Mouse (Mus musculus) lung, postnatal 0 days (tissue): Measurements from ENCODE around the gene Ptpn21. TPM values are rescaled to one million over a fixed set of nuclear protein-coding genes. Genes with fewer than 3 reads are reported as not detected.
A peak's percentile ranks its signal among the peaks of the same experiment; 100 is the strongest.

Experiments
- ATAC-seq: fragments of 200-750 bp; cut with Nextera tagmentation; 2 replicates; pipeline ENCODE4 v1.8.0; 2017; ENCODE audit warnings: moderate library complexity
- DNase-seq: peaks from one replicate; pipeline ENCODE4 v3.0.0-alpha.2; 2016; ENCODE audit warnings: low spot score
- H3K27ac ChIP-seq: fragments of 300-500 bp; sonication (generic); 2 replicates; pipeline ENCODE4 v1.5.1; 2014; ENCODE audit warnings: antibody characterized with exemption, mild to moderate bottlenecking, low read length, mixed read lengths
- H3K27me3 ChIP-seq: fragments of 300-500 bp; sonication (generic); replicated peaks from 2 replicates; pipeline ENCODE4 v1.6.1; 2014; ENCODE audit warnings: low read length, mixed read lengths; ENCODE audit not compliant: insufficient read depth
- H3K36me3 ChIP-seq: fragments of 300-500 bp; sonication (generic); 2 replicates; pipeline ENCODE4 v1.6.1; 2014; ENCODE audit warnings: low read length, mixed read lengths; ENCODE audit not compliant: insufficient read depth
- H3K4me1 ChIP-seq: fragments of 300-500 bp; sonication (generic); 2 replicates; pipeline ENCODE4 v1.6.1; 2014; ENCODE audit warnings: antibody characterized with exemption, low read depth, low read length, mixed read lengths; ENCODE audit not compliant: insufficient read depth
- H3K4me2 ChIP-seq: fragments of 300-500 bp; sonication (generic); replicated peaks from 2 replicates; pipeline ENCODE4 v1.6.1; 2014; ENCODE audit warnings: low read depth, mild to moderate bottlenecking, low read length, moderate library complexity, mixed read lengths
- H3K4me3 ChIP-seq: fragments of 300-500 bp; sonication (generic); 2 replicates; pipeline ENCODE4 v1.5.1; 2014; ENCODE audit warnings: low read depth, low read length
- H3K9ac ChIP-seq: fragments of 300-500 bp; sonication (generic); replicated peaks from 2 replicates; pipeline ENCODE4 v1.6.1; 2014; ENCODE audit warnings: low read depth, mild to moderate bottlenecking
- H3K9me3 ChIP-seq: fragments of 300-500 bp; sonication (generic); 2 replicates; pipeline ENCODE4 v1.6.1; 2016; ENCODE audit warnings: low read length, mixed read lengths
- CTCF ChIP-seq: IDR thresholded peaks from 2 replicates; pipeline ENCODE4 v1.5.1; 2016; ENCODE audit warnings: antibody characterized with exemption, mild to moderate bottlenecking
- EP300 ChIP-seq: IDR thresholded peaks from 2 replicates; pipeline ENCODE4 v1.6.1; 2016; ENCODE audit warnings: antibody characterized with exemption, mild to moderate bottlenecking, control low read depth
- WGBS: fragments of 180-500 bp; shearing (Covaris S2); extraction: QIAGEN DNeasy Blood & Tissue Kit; methylation state at CpG from one replicate; pipeline ENCODE4 v1.1.7; 2014; 5-methylcytosine and 5-hydroxymethylcytosine counted together
- polyA plus RNA-seq: library from polyadenylated mRNA; unstranded; fragments of >200 nt; fragmentation: Nextera tagmentation; extraction: Ambion mirVana; gene quantifications from 2 replicates; pipeline ENCODE4 v1.2.1, GENCODE M21; 2015

Ptpn21 gene
- polyA plus RNA-seq, 1 experiment from 2014 or later, result 10.0 TPM

DNA sequence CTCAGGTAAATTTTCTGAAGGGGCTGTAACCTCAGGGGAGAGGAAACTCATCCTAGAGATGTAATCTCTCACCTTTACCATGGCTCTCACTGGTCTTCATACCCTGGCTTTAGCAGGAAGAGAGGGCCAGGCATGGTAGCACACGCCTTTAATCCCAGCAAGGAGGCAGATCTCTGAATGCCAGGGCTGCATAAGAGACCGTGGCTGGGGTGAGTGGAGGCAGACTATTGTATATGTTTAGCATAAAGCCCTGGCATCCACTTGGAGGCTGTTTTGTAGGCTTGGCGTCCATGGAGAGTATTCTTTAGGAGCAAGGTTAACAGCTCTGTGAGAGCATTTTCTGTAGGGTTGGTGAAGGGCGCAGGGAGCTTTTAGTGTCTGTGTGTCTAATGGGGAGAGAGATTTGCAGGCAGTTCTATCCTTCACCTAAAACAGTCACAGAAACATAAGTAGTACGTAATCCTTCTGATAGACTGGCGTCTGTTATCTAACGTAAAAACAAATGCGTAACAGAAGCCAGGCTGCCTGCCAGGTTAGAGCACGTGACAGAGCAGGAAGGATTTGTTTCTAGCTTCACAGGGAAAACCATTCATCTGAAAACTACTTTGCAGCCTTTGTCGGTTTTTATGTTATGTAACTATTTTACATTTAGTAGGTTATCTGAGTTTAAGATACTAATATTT lies 68.9 kb downstream of the Ptpn21 start:
- H3K4me3 ChIP-seq, result no peak overlapping the region
- no peaks in the 10 kb centered on the region for H3K36me3 ChIP-seq
- no peaks in the 10 kb centered on the region for H3K27me3 ChIP-seq
- no peaks in the 10 kb centered on the region for H3K9me3 ChIP-seq
- DNase-seq, result peak; percentile 66
- H3K4me1 ChIP-seq, result no peaks in the 10 kb centered on the region
- WGBS, result 41% methylated on average over 10 of the region's 10 CpGs
- peak; percentile 69 for ATAC-seq
- H3K4me2 ChIP-seq, result no peak overlapping the region
- TF ChIP-seq EP300 (no peak), CTCF (no peak)
- no peak overlapping the region for H3K27ac ChIP-seq
- H3K9ac ChIP-seq, result no peak overlapping the region

DNA sequence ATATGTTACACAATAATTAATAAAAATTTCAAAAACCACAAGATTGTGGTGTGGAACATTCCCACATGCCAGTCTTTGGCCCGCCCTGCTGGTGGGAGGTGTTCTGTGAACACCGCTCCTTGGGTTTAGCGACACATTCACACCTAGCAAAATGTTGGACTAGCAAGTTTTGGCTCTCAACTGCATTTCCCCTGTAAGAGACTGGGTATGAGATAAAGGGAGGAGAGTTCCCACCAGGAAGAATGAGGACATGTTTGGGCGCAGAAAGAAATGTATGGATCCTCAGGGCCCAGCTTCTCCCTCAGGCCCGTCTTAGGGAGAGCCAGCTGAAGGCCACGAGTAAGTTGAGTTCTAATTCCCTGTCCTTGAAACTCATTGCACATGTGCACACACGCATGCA lies 74.6 kb downstream of the Ptpn21 start:
- TF ChIP-seq EP300 (no peak), CTCF (no peak)
- ATAC-seq (no peak), DNase-seq (no peak)
- H3K27me3 ChIP-seq, result no peaks in the 10 kb centered on the region
- H3K9ac ChIP-seq, result no peak overlapping the region
- H3K4me3 ChIP-seq, result no peak overlapping the region
- H3K4me2 ChIP-seq, result no peak overlapping the region
- H3K4me1 ChIP-seq, result no peaks in the 10 kb centered on the region
- 94% methylated on average over 7 of the region's 7 CpGs for WGBS
- H3K27ac ChIP-seq, result no peak overlapping the region
- no peaks in the 10 kb centered on the region for H3K36me3 ChIP-seq
- no peaks in the 10 kb centered on the region for H3K9me3 ChIP-seq

DNA sequence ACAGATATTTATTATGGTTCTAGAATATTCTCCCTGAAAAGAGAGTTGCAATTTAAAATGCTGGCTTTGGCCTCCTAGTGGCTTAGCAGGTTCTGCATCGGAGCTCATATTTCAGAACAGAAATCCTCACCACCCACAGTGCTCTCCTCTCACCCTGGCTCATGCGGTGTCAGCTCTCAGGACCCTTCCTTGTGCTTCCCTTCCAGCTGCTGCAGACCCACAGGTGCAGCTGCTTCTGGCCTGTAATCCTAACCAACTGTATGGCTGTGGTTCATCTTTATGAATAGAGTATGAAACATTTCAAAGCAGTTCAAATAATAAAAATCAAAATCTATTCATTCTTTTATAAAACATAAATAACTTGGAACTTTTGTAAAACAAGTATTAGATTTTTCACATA lies 80.3 kb downstream of the Ptpn21 start:
- TF ChIP-seq EP300, result no peak
- TF ChIP-seq CTCF, result no peak
- no peak overlapping the region for H3K4me2 ChIP-seq
- ATAC-seq (no peak), DNase-seq (no peak)
- H3K4me3 ChIP-seq, result no peak overlapping the region
- no peak overlapping the region for H3K27ac ChIP-seq
- H3K9ac ChIP-seq, result no peak overlapping the region
- H3K36me3 ChIP-seq, result no peaks in the 10 kb centered on the region
- no peaks in the 10 kb centered on the region for H3K9me3 ChIP-seq
- no peaks in the 10 kb centered on the region for H3K27me3 ChIP-seq
- H3K4me1 ChIP-seq, result no peaks in the 10 kb centered on the region
- 67% methylated on average over 2 of the region's 2 CpGs for WGBS

DNA sequence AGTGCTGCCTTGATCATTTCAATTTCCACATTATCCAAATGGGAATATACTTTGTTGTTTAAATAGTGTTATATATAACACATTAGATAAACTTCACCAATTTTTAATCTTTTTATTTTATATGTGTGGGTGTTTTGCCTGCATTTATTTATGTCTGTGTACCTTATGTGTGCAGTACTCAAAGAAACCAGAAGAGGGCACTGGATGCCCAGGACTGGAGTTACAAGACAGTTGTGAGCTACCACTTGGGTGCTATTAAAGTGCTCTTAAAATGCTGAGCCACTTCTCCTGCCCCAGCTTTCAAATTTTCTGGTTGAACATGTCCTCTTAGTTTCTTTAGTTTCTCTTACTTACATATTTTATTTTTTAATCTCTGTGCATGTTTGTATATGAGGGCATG lies 92.4 kb downstream of the Ptpn21 start:
- Histone ChIP-seq H3K27me3 (no peaks in the 10 kb centered on the region), H3K9ac (no peak overlapping the region), H3K9me3 (no peaks in the 10 kb centered on the region), H3K27ac (no peak overlapping the region), H3K36me3 (no peaks in the 10 kb centered on the region), H3K4me3 (no peak overlapping the region), H3K4me2 (no peak overlapping the region), H3K4me1 (no peaks in the 10 kb centered on the region)
- no peak for DNase-seq
- ATAC-seq, result no peak
- no peak for TF ChIP-seq EP300
- peak; percentile 12; the same call in 1 of the 2 replicates for TF ChIP-seq CTCF

DNA sequence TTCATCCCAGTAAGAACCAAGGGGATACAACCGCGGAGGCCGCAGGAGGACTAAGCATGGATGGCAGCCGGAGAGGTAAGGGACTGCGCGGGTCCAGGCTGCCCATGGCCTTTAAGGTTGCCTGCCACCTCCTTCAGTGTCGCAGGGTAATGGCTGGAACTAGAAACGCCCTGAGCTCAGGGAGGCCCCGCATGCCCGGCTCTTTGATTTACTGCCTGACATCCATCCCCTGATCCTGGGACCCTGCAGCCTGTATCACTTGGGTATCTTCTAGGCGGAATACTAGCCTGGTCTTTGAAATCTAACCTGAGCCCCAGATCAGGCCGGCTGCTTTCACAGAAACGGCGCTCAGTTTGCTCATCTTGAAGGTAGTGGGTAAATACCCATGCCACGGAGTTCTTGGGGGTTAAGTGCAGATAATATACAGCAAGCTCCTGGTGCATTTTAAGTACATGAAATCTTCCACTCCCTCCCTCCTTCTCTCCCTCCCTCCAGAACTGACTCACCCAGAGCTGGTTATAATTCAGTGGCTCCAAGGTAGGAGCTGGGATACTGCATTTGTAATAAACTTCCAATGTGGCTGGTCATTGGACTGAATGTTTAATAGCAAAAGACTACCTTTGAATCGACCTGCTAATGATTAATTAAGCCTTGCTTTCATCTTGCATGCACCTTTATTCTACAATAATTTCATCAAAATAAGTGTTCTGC lies 108.8 kb downstream of the Ptpn21 start:
- Histone ChIP-seq H3K4me2 (peak overlapping the region; percentile 75), H3K9ac (peak overlapping the region; percentile 52), H3K9me3 (no peaks in the 10 kb centered on the region), H3K4me1 (no peaks in the 10 kb centered on the region; the same call in 1 of the 2 replicates), H3K27ac (no peak overlapping the region), H3K27me3 (no peaks in the 10 kb centered on the region), H3K36me3 (no peaks in the 10 kb centered on the region), H3K4me3 (peak overlapping the region; percentile 83)
- DNase-seq (peak; percentile 12), ATAC-seq (peak; percentile 85)
- WGBS, result 2% methylated on average over 16 of the region's 16 CpGs
- no peak for TF ChIP-seq EP300
- no peak for TF ChIP-seq CTCF

DNA sequence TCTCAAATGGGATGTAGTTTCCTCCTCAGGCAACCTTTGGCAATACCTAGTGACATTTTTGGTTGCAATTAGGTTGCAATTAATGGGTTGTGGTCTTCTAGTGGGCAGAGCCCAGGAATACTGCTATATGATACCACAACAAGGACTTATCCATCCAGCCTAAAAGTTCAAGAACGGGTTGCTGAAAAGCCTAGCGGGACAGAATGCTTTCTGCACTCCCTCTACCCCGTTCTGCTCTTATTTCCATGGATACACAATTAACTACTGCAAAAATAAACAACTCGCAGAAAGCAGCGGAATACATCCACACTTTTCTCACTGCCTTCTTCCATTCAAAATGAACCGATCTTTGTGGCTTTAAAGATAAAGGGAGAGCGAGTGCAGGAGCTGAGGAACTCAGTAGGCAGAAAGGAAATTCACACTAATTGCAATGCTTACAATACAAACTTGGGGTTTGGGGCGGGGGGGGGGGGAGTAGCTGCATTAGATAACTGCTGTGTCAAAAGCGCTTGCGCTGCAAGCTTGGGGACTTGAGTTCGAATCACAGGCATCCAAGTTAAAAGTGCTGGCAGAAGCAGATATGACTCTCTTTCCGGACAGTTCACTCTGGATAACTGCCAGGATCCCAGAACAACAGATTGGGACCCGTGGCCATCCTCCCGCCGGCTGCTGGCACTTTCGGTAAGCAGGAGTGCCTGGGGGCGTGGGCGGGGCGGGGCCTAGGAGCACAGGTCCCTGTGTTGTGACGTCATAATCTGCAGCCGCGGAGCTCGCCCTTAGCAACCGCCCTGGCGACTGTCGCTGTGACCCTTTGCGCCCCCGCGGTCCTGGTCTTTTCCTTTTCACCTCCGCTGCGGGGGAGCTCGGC lies 109.6 kb downstream of the Ptpn21 start, which contains the start of gene Spata7:
TSS of gene Spata7 (plus strand) at position 766 of the 868 bp plus-strand sequence.
- peak within 1 kb of the TSS; percentile 75 for H3K4me2 ChIP-seq

More for the DNA sequence above, 109.6 kb downstream of the Ptpn21 start, which contains the start of gene Spata7:
- 1% methylated on average over 32 of the region's 32 CpGs for WGBS
- peak within 1 kb of the TSS; percentile 52 for H3K9ac ChIP-seq
- no peak for TF ChIP-seq EP300
- TF ChIP-seq CTCF, result no peak
- H3K4me3 ChIP-seq, result peak within 1 kb of the TSS; percentile 83
- no peaks in the 10 kb centered on the region for H3K36me3 ChIP-seq
- H3K4me1 ChIP-seq, result no peaks in the 10 kb centered on the region; the same call in 1 of the 2 replicates
- ATAC-seq (peak; percentile 97), DNase-seq (peak; percentile 94)
- no peaks in the 10 kb centered on the region for H3K27me3 ChIP-seq
- no peak within 1 kb of the TSS for H3K27ac ChIP-seq
- no peaks in the 10 kb centered on the region for H3K9me3 ChIP-seq

Other genes starting within 250 kb of the Ptpn21 start
- gene Kcnk10, start 159.1 kb downstream of the Ptpn21 start, polyA plus RNA-seq, result 0.05 and 0.06 TPM in 2 replicates
- gene Spata7, start 109.2 kb downstream of the Ptpn21 start, polyA plus RNA-seq, result 6.2 and 6.7 TPM in 2 replicates
- 61.7 and 64.5 TPM in 2 replicates for gene Zc3h14, start 9.6 kb upstream of the Ptpn21 start, polyA plus RNA-seq
- gene Eml5, start 164.1 kb upstream of the Ptpn21 start, polyA plus RNA-seq, result 1.4 and 2.2 TPM in 2 replicates
- 14.4 and 16.5 TPM in 2 replicates for gene Ttc8, start 183.2 kb upstream of the Ptpn21 start, polyA plus RNA-seq